Mouse (Mus musculus): Measurements from ENCODE around the gene Pptc7.

- TF ChIP-seq POLR2A (IDR thresholded peaks at IDR 0.05; ENCODE audit: low read depth, low read length) (no peak), CTCF (IDR thresholded peaks at IDR 0.05; ENCODE audit: extremely low read depth, insufficient read length, insufficient replicate concordance, low read depth, low read length) (no peak)
Observed at GRCm38 (mm10) chr5:122371591-122372191, 87.5 kb downstream of the Pptc7 start, which contains the start of gene Gpn3.

Data from small intestine, adult 2 months (tissue).